Mouse (Mus musculus): ENCODE data around the gene Espl1. TPM values are rescaled to one million over a fixed set of nuclear protein-coding genes. Genes with fewer than 3 reads are reported as not detected.
A peak's percentile ranks its signal among the peaks of the same experiment; 100 is the strongest.

Gene Espl1
- polyA plus RNA-seq, 1 experiment from 2014 or later, result 7.0 TPM

GRCm38 (mm10) chr15:102356501-102357325, 60.6 kb downstream of the Espl1 start:
- Histone ChIP-seq H3K9ac (peak overlapping the region; percentile 63; the same call in 1 of the 2 replicates), H3K4me2 (replicated peaks) (peak overlapping the region; percentile 83), H3K27me3 (ENCODE audit: control insufficient read depth, insufficient read depth, low read length) (peaks cover 42% of the 10 kb centered on the region), H3K4me3 (replicated peaks; ENCODE audit: low read length) (no peak overlapping the region; the same call in 1 of the 2 replicates), H3K36me3 (replicated peaks; ENCODE audit: control insufficient read depth, insufficient read depth) (no peaks in the 10 kb centered on the region), H3K9me3 (ENCODE audit: control insufficient read depth, low read length) (no peaks in the 10 kb centered on the region), H3K4me1 (replicated peaks; ENCODE audit: control insufficient read depth, insufficient read depth, low read length) (peaks cover 21% of the 10 kb centered on the region), H3K27ac (0 out of 2 replicates have a peak overlapping the region, but pooled peaks have one; percentile 5)
- DNase-seq (ENCODE audit: low spot score) (no peak), ATAC-seq (ENCODE audit: low FRiP score) (no peak)
- WGBS, result 26% methylated on average over 16 of the region's 16 CpGs

- Histone ChIP-seq H3K9ac (no peak overlapping the region), H3K4me2 (replicated peaks) (peak overlapping the region; percentile 46), H3K36me3 (replicated peaks; ENCODE audit: control insufficient read depth, insufficient read depth) (no peaks in the 10 kb centered on the region), H3K4me1 (replicated peaks; ENCODE audit: control insufficient read depth, insufficient read depth, low read length) (peaks cover 21% of the 10 kb centered on the region), H3K27ac (no peak overlapping the region), H3K9me3 (ENCODE audit: control insufficient read depth, low read length) (no peaks in the 10 kb centered on the region), H3K27me3 (ENCODE audit: control insufficient read depth, insufficient read depth, low read length) (peaks cover 42% of the 10 kb centered on the region), H3K4me3 (replicated peaks; ENCODE audit: low read length) (peak overlapping the region; percentile 13)
- 1% methylated on average over 25 of the region's 25 CpGs for WGBS
- DNase-seq (ENCODE audit: low spot score) (no peak), ATAC-seq (ENCODE audit: low FRiP score) (no peak; the same call in 1 of the 2 replicates)
These were observed 62.1 kb downstream of the Espl1 start for GRCm38 (mm10) chr15:102358126-102358525.

GRCm38 (mm10) chr15:102358834-102359233, 62.8 kb downstream of the Espl1 start:
- peaks cover 42% of the 10 kb centered on the region for H3K27me3 ChIP-seq (ENCODE audit: control insufficient read depth, insufficient read depth, low read length)
- DNase-seq (ENCODE audit: low spot score) (no peak), ATAC-seq (ENCODE audit: low FRiP score) (no peak)
- no peaks in the 10 kb centered on the region for H3K36me3 ChIP-seq (replicated peaks; ENCODE audit: control insufficient read depth, insufficient read depth)
- H3K9me3 ChIP-seq (ENCODE audit: control insufficient read depth, low read length), result no peaks in the 10 kb centered on the region
- no peak overlapping the region for H3K4me3 ChIP-seq (replicated peaks; ENCODE audit: low read length)
- H3K27ac ChIP-seq, result no peak overlapping the region
- 20% methylated on average over 5 of the region's 5 CpGs for WGBS
- peaks cover 21% of the 10 kb centered on the region for H3K4me1 ChIP-seq (replicated peaks; ENCODE audit: control insufficient read depth, insufficient read depth, low read length)
- no peak overlapping the region for H3K9ac ChIP-seq
- H3K4me2 ChIP-seq (replicated peaks), result no peak overlapping the region

- H3K4me1 ChIP-seq (replicated peaks; ENCODE audit: control insufficient read depth, insufficient read depth, low read length), result peaks cover 14% of the 10 kb centered on the region; the same call in 1 of the 2 replicates
- no peak overlapping the region for H3K27ac ChIP-seq
- H3K9me3 ChIP-seq (ENCODE audit: control insufficient read depth, low read length), result no peaks in the 10 kb centered on the region
- ATAC-seq (ENCODE audit: low FRiP score), result no peak
- H3K36me3 ChIP-seq (replicated peaks; ENCODE audit: control insufficient read depth, insufficient read depth), result no peaks in the 10 kb centered on the region
- no peak overlapping the region for H3K9ac ChIP-seq
- no peak for DNase-seq (ENCODE audit: low spot score)
- H3K4me2 ChIP-seq (replicated peaks), result no peak overlapping the region
- 11% methylated on average over 14 of the region's 14 CpGs for WGBS
- H3K27me3 ChIP-seq (ENCODE audit: control insufficient read depth, insufficient read depth, low read length), result peaks cover 24% of the 10 kb centered on the region
- H3K4me3 ChIP-seq (replicated peaks; ENCODE audit: low read length), result no peak overlapping the region
These were observed 66.6 kb downstream of the Espl1 start for GRCm38 (mm10) chr15:102362648-102363047.

GRCm38 (mm10) chr15:102364678-102365077, 68.6 kb downstream of the Espl1 start:
- H3K27me3 ChIP-seq (ENCODE audit: control insufficient read depth, insufficient read depth, low read length), result peaks cover 5% of the 10 kb centered on the region; the same call in 1 of the 2 replicates
- H3K27ac ChIP-seq, result no peak overlapping the region
- DNase-seq (ENCODE audit: low spot score) (no peak), ATAC-seq (ENCODE audit: low FRiP score) (no peak)
- H3K4me1 ChIP-seq (replicated peaks; ENCODE audit: control insufficient read depth, insufficient read depth, low read length), result peaks cover 5% of the 10 kb centered on the region; the same call in 1 of the 2 replicates
- H3K4me2 ChIP-seq (replicated peaks), result no peak overlapping the region
- WGBS, result 100% methylated on average over 1 of the region's 1 CpGs
- no peaks in the 10 kb centered on the region for H3K9me3 ChIP-seq (ENCODE audit: control insufficient read depth, low read length)
- no peak overlapping the region for H3K9ac ChIP-seq
- no peaks in the 10 kb centered on the region for H3K36me3 ChIP-seq (replicated peaks; ENCODE audit: control insufficient read depth, insufficient read depth)
- no peak overlapping the region for H3K4me3 ChIP-seq (replicated peaks; ENCODE audit: low read length)

- Histone ChIP-seq H3K27ac (peak overlapping the region; percentile 20; the same call in 1 of the 2 replicates), H3K4me3 (replicated peaks; ENCODE audit: low read length) (peak overlapping the region; percentile 27), H3K4me2 (replicated peaks) (peak overlapping the region; percentile 53), H3K9ac (peak overlapping the region; percentile 54), H3K36me3 (replicated peaks; ENCODE audit: control insufficient read depth, insufficient read depth) (no peaks in the 10 kb centered on the region), H3K4me1 (replicated peaks; ENCODE audit: control insufficient read depth, insufficient read depth, low read length) (peaks cover 7% of the 10 kb centered on the region; the same call in 1 of the 2 replicates), H3K9me3 (ENCODE audit: control insufficient read depth, low read length) (no peaks in the 10 kb centered on the region), H3K27me3 (ENCODE audit: control insufficient read depth, insufficient read depth, low read length) (peaks cover 4% of the 10 kb centered on the region; the same call in 1 of the 2 replicates)
- DNase-seq (ENCODE audit: low spot score) (no peak), ATAC-seq (ENCODE audit: low FRiP score) (no peak)
- 7% methylated on average over 7 of the region's 7 CpGs for WGBS
These were observed 70.2 kb downstream of the Espl1 start for GRCm38 (mm10) chr15:102366238-102366637.

- peaks cover 4% of the 10 kb centered on the region; the same call in 1 of the 2 replicates for H3K27me3 ChIP-seq (ENCODE audit: control insufficient read depth, insufficient read depth, low read length)
- no peaks in the 10 kb centered on the region for H3K9me3 ChIP-seq (ENCODE audit: control insufficient read depth, low read length)
- ATAC-seq (ENCODE audit: low FRiP score) (0 out of 2 replicates have a peak, but pooled peaks have one; percentile 43), DNase-seq (ENCODE audit: low spot score) (peak; percentile 38)
- H3K27ac ChIP-seq, result peak within 1 kb of the TSS; percentile 20; the same call in 1 of the 2 replicates
- H3K4me2 ChIP-seq (replicated peaks), result peak within 1 kb of the TSS; percentile 53
- no peaks in the 10 kb centered on the region for H3K36me3 ChIP-seq (replicated peaks; ENCODE audit: control insufficient read depth, insufficient read depth)
- peak within 1 kb of the TSS; percentile 54 for H3K9ac ChIP-seq
- H3K4me1 ChIP-seq (replicated peaks; ENCODE audit: control insufficient read depth, insufficient read depth, low read length), result peaks cover 7% of the 10 kb centered on the region; the same call in 1 of the 2 replicates
- H3K4me3 ChIP-seq (replicated peaks; ENCODE audit: low read length), result peak within 1 kb of the TSS; percentile 27
- 4% methylated on average over 15 of the region's 15 CpGs for WGBS
These were observed 70.8 kb downstream of the Espl1 start, which contains the start of gene Sp7 for GRCm38 (mm10) chr15:102366733-102367344. Sp7 (minus strand) TSS chr15:102367182.

- Histone ChIP-seq H3K9me3 (ENCODE audit: control insufficient read depth, low read length) (no peaks in the 10 kb centered on the region), H3K4me1 (replicated peaks; ENCODE audit: control insufficient read depth, insufficient read depth, low read length) (peaks cover 7% of the 10 kb centered on the region; the same call in 1 of the 2 replicates), H3K4me3 (replicated peaks; ENCODE audit: low read length) (no peak overlapping the region), H3K4me2 (replicated peaks) (no peak overlapping the region), H3K9ac (no peak overlapping the region), H3K27ac (no peak overlapping the region), H3K27me3 (ENCODE audit: control insufficient read depth, insufficient read depth, low read length) (peaks cover 4% of the 10 kb centered on the region; the same call in 1 of the 2 replicates), H3K36me3 (replicated peaks; ENCODE audit: control insufficient read depth, insufficient read depth) (no peaks in the 10 kb centered on the region)
- 17% methylated on average over 13 of the region's 13 CpGs for WGBS
- ATAC-seq (ENCODE audit: low FRiP score) (no peak), DNase-seq (ENCODE audit: low spot score) (no peak)
These were observed 73.9 kb downstream of the Espl1 start for GRCm38 (mm10) chr15:102369972-102370371.

GRCm38 (mm10) chr15:102370727-102371126, 74.7 kb downstream of the Espl1 start:
- no peak for DNase-seq (ENCODE audit: low spot score)
- ATAC-seq (ENCODE audit: low FRiP score), result no peak
- H3K9ac ChIP-seq, result 0 out of 2 replicates have a peak overlapping the region, but pooled peaks have one; percentile 16
- 10% methylated on average over 10 of the region's 10 CpGs for WGBS
- H3K9me3 ChIP-seq (ENCODE audit: control insufficient read depth, low read length), result no peaks in the 10 kb centered on the region
- H3K4me2 ChIP-seq (replicated peaks), result no peak overlapping the region
- no peak overlapping the region for H3K27ac ChIP-seq
- peaks cover 7% of the 10 kb centered on the region; the same call in 1 of the 2 replicates for H3K4me1 ChIP-seq (replicated peaks; ENCODE audit: control insufficient read depth, insufficient read depth, low read length)
- H3K27me3 ChIP-seq (ENCODE audit: control insufficient read depth, insufficient read depth, low read length), result no peaks in the 10 kb centered on the region
- no peaks in the 10 kb centered on the region for H3K36me3 ChIP-seq (replicated peaks; ENCODE audit: control insufficient read depth, insufficient read depth)
- H3K4me3 ChIP-seq (replicated peaks; ENCODE audit: low read length), result no peak overlapping the region
